Mouse (Mus musculus) ES-Bruce4 (cell line): ENCODE measurements around the gene Card19.

Source experiments
- CTCF ChIP-seq: IDR thresholded peaks from one replicate; pipeline ENCODE4 v1.8.1; 2011; ENCODE audit warnings: low read depth, low read length
- POLR2A ChIP-seq: IDR thresholded peaks from one replicate; pipeline ENCODE4 v1.8.1; 2011; ENCODE audit warnings: low read length; ENCODE audit not compliant: insufficient read depth

DNA sequence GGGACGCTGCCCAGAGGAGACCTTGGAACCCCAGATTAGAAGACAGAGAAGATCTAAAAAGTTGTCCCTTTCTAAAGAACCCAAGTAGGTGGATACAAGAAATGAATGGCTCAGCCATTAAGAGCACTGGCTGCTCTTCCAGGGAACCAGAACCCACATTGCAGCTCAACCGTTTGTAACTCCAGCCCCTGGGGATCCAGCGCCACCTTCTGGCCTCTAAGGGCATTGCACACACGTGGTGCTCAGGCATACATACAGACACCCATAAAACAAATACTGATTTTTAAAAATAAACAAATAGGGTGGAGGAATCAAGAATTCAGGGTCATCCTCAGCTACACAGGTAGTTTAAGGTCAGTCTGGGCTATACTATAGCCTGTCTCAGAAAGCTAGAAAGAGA, 59.2 kb downstream of the Card19 start:
- peak; percentile 43 for TF ChIP-seq CTCF
- TF ChIP-seq POLR2A: no peak
